In the genomic region with DNA sequence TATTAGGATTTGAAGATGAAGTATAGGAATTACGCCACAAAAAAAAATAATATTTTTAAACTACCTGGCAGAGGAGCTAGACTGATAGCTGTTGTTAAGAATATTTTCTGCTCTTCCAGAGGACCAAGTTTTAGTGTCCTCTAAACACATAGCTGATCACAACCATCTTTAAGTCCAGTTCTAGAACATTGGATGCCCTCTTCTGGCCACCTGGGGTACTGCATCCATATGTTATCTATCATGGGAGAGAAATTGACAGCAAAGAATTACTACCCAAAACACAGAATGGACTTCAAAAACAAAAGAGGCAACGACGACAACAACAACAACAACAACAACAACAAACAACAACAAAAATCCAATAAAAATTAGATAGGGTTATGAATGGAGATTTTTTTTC, we compare ENCODE assay signal across 9 mouse cellular contexts.
DNase-seq lines count a peak whose midpoint lies in the region; ATAC-seq lines count a peak whose summit lies in the region.
"Had no signal": no experiment of that assay in that cellular context is flagged by ENCODE, and none has a peak within 500 bp of the region (broad histone marks: within the 10 kb centered on the region; RNA-seq: fewer than 3 reads in every experiment).

No protein-coding gene starts in this region.

- H3K36me3 ChIP-seq in midbrain, embryonic 11.5 days (ENCODE audit: control insufficient read depth, insufficient read depth, low read length), result no peaks in the 10 kb centered on the region
- no peaks in the 10 kb centered on the region for H3K36me3 ChIP-seq in midbrain, embryonic 15.5 days (replicated peaks)
- H3K36me3 ChIP-seq in forebrain, embryonic 11.5 days (ENCODE audit: control insufficient read depth, insufficient read depth, low read length), result no peaks in the 10 kb centered on the region
- H3K36me3 ChIP-seq: midbrain, embryonic 12.5 days had no signal

- 54% methylated on average over 3 of the region's 3 CpGs for WGBS in midbrain, embryonic 11.5 days
- WGBS in midbrain, embryonic 15.5 days, result 67% methylated on average over 3 of the region's 3 CpGs
- 57% methylated on average over 3 of the region's 3 CpGs for WGBS in forebrain, embryonic 11.5 days

- H3K9me3 ChIP-seq in midbrain, embryonic 11.5 days (ENCODE audit: control insufficient read depth, low read length), result no peaks in the 10 kb centered on the region
- H3K9me3 ChIP-seq in midbrain, embryonic 15.5 days, result no peaks in the 10 kb centered on the region
- no peaks in the 10 kb centered on the region for H3K9me3 ChIP-seq in forebrain, embryonic 11.5 days (ENCODE audit: control insufficient read depth, low read length)
- H3K9me3 ChIP-seq: midbrain, embryonic 12.5 days had no signal

- intact Hi-C loops in heart, postnatal 14 days (cut with DNase I), result loop anchor here (10.0 kb wide), 1 partner anchor 1890 kb away; no protein-coding TSS in a partner anchor

- no peak overlapping the region for H3K9ac ChIP-seq in midbrain, embryonic 11.5 days (ENCODE audit: low read length)
- no peak overlapping the region for H3K9ac ChIP-seq in midbrain, embryonic 15.5 days
- no peak overlapping the region for H3K9ac ChIP-seq in forebrain, embryonic 11.5 days (ENCODE audit: low read length)
- H3K9ac ChIP-seq: midbrain, embryonic 12.5 days had no signal

- H3K4me3 ChIP-seq in midbrain, embryonic 11.5 days (ENCODE audit: low read depth, low read length), result no peak overlapping the region
- H3K4me3 ChIP-seq in midbrain, embryonic 15.5 days, result no peak overlapping the region
- no peak overlapping the region for H3K4me3 ChIP-seq in forebrain, embryonic 11.5 days (ENCODE audit: low read depth, low read length)
- H3K4me3 ChIP-seq: midbrain, embryonic 12.5 days had no signal

- H3K27ac ChIP-seq in midbrain, embryonic 11.5 days (ENCODE audit: low read depth, low read length), result no peak overlapping the region
- H3K27ac ChIP-seq in midbrain, embryonic 15.5 days, result no peak overlapping the region
- no peak overlapping the region for H3K27ac ChIP-seq in forebrain, embryonic 11.5 days (ENCODE audit: low read depth, low read length)
- H3K27ac ChIP-seq: midbrain, embryonic 12.5 days had no signal

- peak; percentile 86 for DNase-seq in midbrain, embryonic 11.5 days (ENCODE audit: low spot score, missing footprints)
- peak; percentile 16 for DNase-seq in Muller cell, postnatal 12 days (ENCODE audit: inconsistent ontology term)
- DNase-seq in cerebellum, adult 8-10 months, result peak; percentile 20
- DNase-seq in heart, postnatal 14 days, result peak; percentile 30 to 60
- DNase-seq in left cerebral cortex, adult 8-10 months (ENCODE audit: low spot score in 2 of 2), result peak; percentile 9
- peak; percentile 47 to 56 for DNase-seq in right cerebral cortex, adult 2 months (ENCODE audit: low spot score in 2 of 2)
- no peak for DNase-seq in forebrain, embryonic 11.5 days (ENCODE audit: low spot score)

- H3K4me2 ChIP-seq in midbrain, embryonic 11.5 days, result no peak overlapping the region
- no peak overlapping the region for H3K4me2 ChIP-seq in midbrain, embryonic 15.5 days
- no peak overlapping the region for H3K4me2 ChIP-seq in forebrain, embryonic 11.5 days (ENCODE audit: low read depth, low read length, severe bottlenecking)
- H3K4me2 ChIP-seq: midbrain, embryonic 12.5 days had no signal

- no peaks in the 10 kb centered on the region for H3K4me1 ChIP-seq in midbrain, embryonic 11.5 days (ENCODE audit: control insufficient read depth, insufficient read depth, low read length)
- no peaks in the 10 kb centered on the region for H3K4me1 ChIP-seq in midbrain, embryonic 15.5 days
- no peaks in the 10 kb centered on the region for H3K4me1 ChIP-seq in forebrain, embryonic 11.5 days (replicated peaks; ENCODE audit: control insufficient read depth, insufficient read depth, low read length)
- H3K4me1 ChIP-seq: midbrain, embryonic 12.5 days had no signal

- H3K27me3 ChIP-seq in midbrain, embryonic 11.5 days (ENCODE audit: control insufficient read depth, insufficient read depth, low read length), result no peaks in the 10 kb centered on the region
- H3K27me3 ChIP-seq in midbrain, embryonic 15.5 days (replicated peaks), result no peaks in the 10 kb centered on the region
- H3K27me3 ChIP-seq in forebrain, embryonic 11.5 days (ENCODE audit: control insufficient read depth, insufficient read depth, low read length), result no peaks in the 10 kb centered on the region
- H3K27me3 ChIP-seq: midbrain, embryonic 12.5 days had no signal

- ATAC-seq in midbrain, embryonic 11.5 days (ENCODE audit: low FRiP score), result no peak
- ATAC-seq in midbrain, embryonic 15.5 days (replicated peaks), result no peak
- ATAC-seq in forebrain, embryonic 11.5 days (replicated peaks; ENCODE audit: low FRiP score), result no peak
